Mouse (Mus musculus) cortical plate, adult 2 months (tissue): ENCODE data around the gene Gnb2.
A peak's percentile ranks its signal among the peaks of the same experiment; 100 is the strongest.

Experiments used
- CTCF ChIP-seq: fragments of 200-500 bp; IDR thresholded peaks from 2 replicates; pipeline ENCODE4 v1.5.1; 2011; ENCODE audit warnings: mild to moderate bottlenecking, control low read depth, low read length; ENCODE audit not compliant: insufficient read depth; ENCODE audit errors: extremely low read depth
- POLR2A ChIP-seq: fragments of 200-500 bp; IDR thresholded peaks from 2 replicates; pipeline ENCODE4 v1.6.1; 2011; ENCODE audit warnings: mild to moderate bottlenecking, low read length, control low read depth; ENCODE audit not compliant: insufficient read depth; ENCODE audit errors: extremely low read depth

DNA sequence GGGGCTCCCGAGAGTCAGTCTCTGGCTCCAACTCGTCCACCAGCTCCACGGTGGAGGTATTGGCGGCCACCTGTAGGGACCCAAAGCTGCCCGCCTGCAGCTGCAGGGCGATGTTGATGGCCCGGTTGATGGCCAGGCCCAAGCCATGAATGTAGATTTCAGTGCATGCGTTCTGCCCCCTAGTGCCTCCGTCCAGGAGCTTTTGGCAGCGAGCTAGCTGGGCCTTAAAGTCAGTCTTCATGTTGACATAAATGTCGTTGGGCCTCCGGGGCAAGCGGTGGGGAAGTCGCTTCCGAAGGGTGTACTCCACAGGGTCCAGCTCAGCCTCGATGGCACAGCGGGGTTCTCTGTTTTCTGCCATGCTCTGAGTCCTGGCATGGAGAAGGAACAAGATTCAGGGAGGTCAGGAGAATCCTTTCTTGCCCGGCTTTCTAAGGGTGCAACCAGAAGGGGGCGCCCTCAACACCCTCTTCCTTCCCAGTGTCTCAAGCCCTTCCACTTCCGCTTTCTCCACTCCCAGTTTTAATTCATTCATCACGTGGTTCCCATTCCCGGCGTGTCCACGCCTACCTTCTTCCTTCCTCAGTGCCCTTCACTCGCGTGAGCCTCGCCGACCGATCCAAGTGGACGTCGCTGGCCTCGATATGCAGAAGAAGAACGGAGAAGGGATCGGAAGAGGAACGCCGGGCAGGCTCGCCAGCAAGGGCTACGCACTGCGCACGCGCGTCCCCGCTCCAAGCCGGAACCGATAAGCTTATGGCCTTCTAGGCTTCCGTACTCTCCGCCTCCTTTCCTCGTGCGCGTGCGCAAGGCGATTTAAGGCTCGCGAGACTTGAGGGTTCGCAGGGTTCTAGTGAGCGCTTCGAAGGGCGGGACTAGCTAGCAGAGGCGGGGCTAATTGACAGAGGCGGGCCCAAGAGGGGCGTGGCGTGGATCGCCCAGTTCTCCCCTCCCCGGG lies 31.3 kb downstream of the Gnb2 start, which contains the start of gene Pop7:
- peak; percentile 75 for TF ChIP-seq CTCF
- peak; percentile 73 for TF ChIP-seq POLR2A
